Mouse (Mus musculus) heart, embryonic 16.5 days (tissue): Measurements from ENCODE around the gene Zbtb2. TPM values are rescaled to one million over a fixed set of nuclear protein-coding genes. Genes with fewer than 3 reads are reported as not detected.

Experiments
- ATAC-seq: fragments of 200-750 bp; cut with Nextera tagmentation; replicated peaks from 2 replicates; pipeline ENCODE4 v1.8.0; 2017; ENCODE audit warnings: moderate number of reproducible peaks; ENCODE audit not compliant: insufficient read depth, low FRiP score; ENCODE audit errors: extremely low read depth
- H3K27ac ChIP-seq: fragments of 300-500 bp; sonication (generic); 2 replicates; pipeline ENCODE4 v1.5.1; 2014; ENCODE audit warnings: mild to moderate bottlenecking, low read length, control low read depth, moderate library complexity
- H3K27me3 ChIP-seq: fragments of 300-500 bp; sonication (generic); 2 replicates; pipeline ENCODE4 v1.6.1; 2014; ENCODE audit warnings: low read length, mixed read lengths; ENCODE audit not compliant: control insufficient read depth, insufficient read depth
- H3K36me3 ChIP-seq: fragments of 300-500 bp; sonication (generic); 2 replicates; pipeline ENCODE4 v1.6.1; 2014; ENCODE audit not compliant: control insufficient read depth, insufficient read depth
- H3K4me1 ChIP-seq: fragments of 300-500 bp; sonication (generic); 2 replicates; pipeline ENCODE4 v1.6.1; 2014; ENCODE audit warnings: low read length, mixed read lengths; ENCODE audit not compliant: control insufficient read depth, insufficient read depth
- H3K4me2 ChIP-seq: fragments of 300-500 bp; sonication (generic); 2 replicates; pipeline ENCODE4 v1.6.1; 2014; ENCODE audit warnings: low read depth, mild to moderate bottlenecking, control low read depth, low read length
- H3K4me3 ChIP-seq: fragments of 300-500 bp; sonication (generic); 2 replicates; pipeline ENCODE4 v1.5.1; 2014; ENCODE audit warnings: mild to moderate bottlenecking, control low read depth, low read length
- H3K9ac ChIP-seq: fragments of 300-500 bp; sonication (generic); 2 replicates; pipeline ENCODE4 v1.6.1; 2014; ENCODE audit warnings: low read length, control low read depth
- H3K9me3 ChIP-seq: fragments of 300-500 bp; sonication (generic); replicated peaks from 2 replicates; pipeline ENCODE4 v1.6.1; 2016; ENCODE audit warnings: low read length; ENCODE audit not compliant: control insufficient read depth
- WGBS: fragments of 180-500 bp; shearing (Covaris S2); extraction: QIAGEN DNeasy Blood & Tissue Kit; methylation state at CpG from one replicate; pipeline ENCODE4 v1.1.7; 2014; 5-methylcytosine and 5-hydroxymethylcytosine counted together
- polyA plus RNA-seq: library from polyadenylated mRNA; unstranded; fragments of >200 nt; fragmentation: Nextera tagmentation; extraction: Ambion mirVana; gene quantifications from 2 replicates; pipeline ENCODE4 v1.2.1, GENCODE M21; 2015

The Zbtb2 gene
- polyA plus RNA-seq, 1 experiment from 2014 or later = 10.0 TPM

- no peaks in the 10 kb centered on the region for H3K27me3 ChIP-seq
- no peak for ATAC-seq
- no peak overlapping the region for H3K4me2 ChIP-seq
- WGBS = 62% methylated on average over 7 of the region's 7 CpGs
- no peak overlapping the region for H3K27ac ChIP-seq
- H3K9me3 ChIP-seq = no peaks in the 10 kb centered on the region
- H3K4me1 ChIP-seq = peaks cover 16% of the 10 kb centered on the region
- H3K9ac ChIP-seq = no peak overlapping the region
- no peak overlapping the region for H3K4me3 ChIP-seq
- no peaks in the 10 kb centered on the region for H3K36me3 ChIP-seq
Observed at GRCm38 (mm10) chr10:4332228-4332979, 55.5 kb downstream of the Zbtb2 start.

- Histone ChIP-seq H3K9me3 (peaks cover 7% of the 10 kb centered on the region), H3K9ac (no peak overlapping the region), H3K4me2 (no peak overlapping the region), H3K36me3 (no peaks in the 10 kb centered on the region), H3K27me3 (no peaks in the 10 kb centered on the region), H3K4me1 (peaks cover 11% of the 10 kb centered on the region; the same call in 1 of the 2 replicates), H3K27ac (no peak overlapping the region), H3K4me3 (no peak overlapping the region)
- no peak for ATAC-seq
- 82% methylated on average over 1 of the region's 1 CpGs for WGBS
Observed at GRCm38 (mm10) chr10:4327716-4328115, 60.2 kb downstream of the Zbtb2 start.

GRCm38 (mm10) chr10:4325562-4325961, 62.3 kb downstream of the Zbtb2 start:
- Histone ChIP-seq H3K36me3 (no peaks in the 10 kb centered on the region), H3K4me2 (no peak overlapping the region), H3K9ac (no peak overlapping the region), H3K4me1 (peaks cover 8% of the 10 kb centered on the region; the same call in 1 of the 2 replicates), H3K27me3 (no peaks in the 10 kb centered on the region), H3K27ac (peak overlapping the region; percentile 28; the same call in 1 of the 2 replicates), H3K9me3 (peaks cover 7% of the 10 kb centered on the region), H3K4me3 (no peak overlapping the region)
- no peak for ATAC-seq
- 22% methylated on average over 5 of the region's 5 CpGs for WGBS

- 82% methylated on average over 8 of the region's 8 CpGs for WGBS
Observed at GRCm38 (mm10) chr10:4323885-4324284, 64.0 kb downstream of the Zbtb2 start.

More at GRCm38 (mm10) chr10:4323885-4324284, 64.0 kb downstream of the Zbtb2 start:
- no peak for ATAC-seq
- H3K4me2 ChIP-seq = no peak overlapping the region
- H3K4me3 ChIP-seq = no peak overlapping the region
- H3K4me1 ChIP-seq = peaks cover 8% of the 10 kb centered on the region; the same call in 1 of the 2 replicates
- no peaks in the 10 kb centered on the region for H3K36me3 ChIP-seq
- H3K27me3 ChIP-seq = no peaks in the 10 kb centered on the region
- no peak overlapping the region for H3K27ac ChIP-seq
- no peak overlapping the region for H3K9ac ChIP-seq
- H3K9me3 ChIP-seq = peaks cover 7% of the 10 kb centered on the region

Other genes with a start within 250 kb of the Zbtb2 start
- 40.6 and 43.5 TPM in 2 replicates for gene Akap12, start 121.7 kb downstream of the Zbtb2 start, polyA plus RNA-seq
- 119 and 122 TPM in 2 replicates for gene Rmnd1, start 44.3 kb upstream of the Zbtb2 start, polyA plus RNA-seq
- gene Armt1, start 44.4 kb upstream of the Zbtb2 start, polyA plus RNA-seq = 16.2 and 18.0 TPM in 2 replicates
- 0.18 and 0.19 TPM in 2 replicates for gene Ccdc170, start 94.4 kb upstream of the Zbtb2 start, polyA plus RNA-seq
- gene Esr1, start 223.5 kb upstream of the Zbtb2 start, polyA plus RNA-seq = 0.29 and 0.39 TPM in 2 replicates